Mouse (Mus musculus): ENCODE results near the gene Tex38.

Gene Tex38

GRCm38 (mm10) chr4:115734867-115735266 is 46.0 kb downstream of the Tex38 start:
- no peak for TF ChIP-seq NANOG (IDR thresholded peaks at IDR 0.05; ENCODE audit: borderline replicate concordance, low read length)
- no peak for TF ChIP-seq CTCF (conservative IDR thresholded peaks at IDR 0.05; ENCODE audit: low read length)
- no peak for TF ChIP-seq POU5F1 (IDR thresholded peaks at IDR 0.05; ENCODE audit: borderline replicate concordance, low read length)
- H3K4me1 ChIP-seq (replicated peaks; ENCODE audit: low read depth, low read length) = peaks cover 34% of the 10 kb centered on the region
- no peak overlapping the region for H3K4me3 ChIP-seq (replicated peaks; ENCODE audit: low read length)
- H3K36me3 ChIP-seq (ENCODE audit: insufficient read depth, low read length) = peaks cover under 1% of the 10 kb centered on the region
- H3K9me3 ChIP-seq (ENCODE audit: low read length) = no peaks in the 10 kb centered on the region
- H3K27me3 ChIP-seq (ENCODE audit: insufficient read depth, low read length) = peaks cover 18% of the 10 kb centered on the region

- TF ChIP-seq POU5F1 (IDR thresholded peaks at IDR 0.05; ENCODE audit: borderline replicate concordance, low read length) (no peak), NANOG (IDR thresholded peaks at IDR 0.05; ENCODE audit: borderline replicate concordance, low read length) (no peak), CTCF (conservative IDR thresholded peaks at IDR 0.05; ENCODE audit: low read length) (no peak)
- Histone ChIP-seq H3K9me3 (ENCODE audit: low read length) (no peaks in the 10 kb centered on the region), H3K4me3 (replicated peaks; ENCODE audit: low read length) (no peak overlapping the region), H3K36me3 (ENCODE audit: insufficient read depth, low read length) (no peaks in the 10 kb centered on the region), H3K4me1 (replicated peaks; ENCODE audit: low read depth, low read length) (peaks cover 27% of the 10 kb centered on the region), H3K27me3 (ENCODE audit: insufficient read depth, low read length) (peaks cover 18% of the 10 kb centered on the region)
These were observed 47.1 kb downstream of the Tex38 start for GRCm38 (mm10) chr4:115733746-115734145.

DNA sequence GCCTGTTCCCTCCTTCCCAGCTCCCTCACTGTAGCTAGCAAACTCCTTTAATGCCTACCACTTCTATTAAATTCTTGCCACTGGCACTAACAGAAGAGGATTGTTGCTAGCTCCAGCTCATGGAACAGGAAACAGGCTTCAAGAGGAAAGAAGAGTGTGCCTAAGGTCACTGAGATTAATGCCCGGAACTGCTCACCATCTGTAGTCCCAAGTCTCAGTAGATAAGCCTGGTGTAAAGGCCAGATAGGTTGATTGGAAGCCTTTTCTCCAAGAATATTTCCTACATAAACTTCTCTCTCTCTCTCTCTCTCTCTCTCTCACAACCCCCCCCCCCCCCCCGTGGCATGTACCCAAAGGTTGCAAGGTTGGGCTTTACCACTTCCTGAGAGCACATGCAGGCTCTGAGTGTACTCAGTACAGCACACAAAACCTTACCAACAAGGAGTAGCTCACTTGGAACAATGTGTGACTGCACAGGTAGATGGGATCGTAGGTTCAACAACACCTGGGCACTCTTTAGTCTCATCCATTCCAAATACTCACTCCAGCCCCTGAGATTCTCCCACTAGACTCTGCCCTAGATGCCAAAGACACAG is 48.5 kb downstream of the Tex38 start:
- TF ChIP-seq NANOG (IDR thresholded peaks at IDR 0.05; ENCODE audit: borderline replicate concordance, low read length) (no peak), CTCF (conservative IDR thresholded peaks at IDR 0.05; ENCODE audit: low read length) (no peak), POU5F1 (IDR thresholded peaks at IDR 0.05; ENCODE audit: borderline replicate concordance, low read length) (no peak)
- Histone ChIP-seq H3K36me3 (ENCODE audit: insufficient read depth, low read length) (no peaks in the 10 kb centered on the region), H3K4me3 (replicated peaks; ENCODE audit: low read length) (no peak overlapping the region), H3K27me3 (ENCODE audit: insufficient read depth, low read length) (peaks cover 18% of the 10 kb centered on the region), H3K4me1 (replicated peaks; ENCODE audit: low read depth, low read length) (peaks cover 19% of the 10 kb centered on the region), H3K9me3 (ENCODE audit: low read length) (no peaks in the 10 kb centered on the region)

DNA sequence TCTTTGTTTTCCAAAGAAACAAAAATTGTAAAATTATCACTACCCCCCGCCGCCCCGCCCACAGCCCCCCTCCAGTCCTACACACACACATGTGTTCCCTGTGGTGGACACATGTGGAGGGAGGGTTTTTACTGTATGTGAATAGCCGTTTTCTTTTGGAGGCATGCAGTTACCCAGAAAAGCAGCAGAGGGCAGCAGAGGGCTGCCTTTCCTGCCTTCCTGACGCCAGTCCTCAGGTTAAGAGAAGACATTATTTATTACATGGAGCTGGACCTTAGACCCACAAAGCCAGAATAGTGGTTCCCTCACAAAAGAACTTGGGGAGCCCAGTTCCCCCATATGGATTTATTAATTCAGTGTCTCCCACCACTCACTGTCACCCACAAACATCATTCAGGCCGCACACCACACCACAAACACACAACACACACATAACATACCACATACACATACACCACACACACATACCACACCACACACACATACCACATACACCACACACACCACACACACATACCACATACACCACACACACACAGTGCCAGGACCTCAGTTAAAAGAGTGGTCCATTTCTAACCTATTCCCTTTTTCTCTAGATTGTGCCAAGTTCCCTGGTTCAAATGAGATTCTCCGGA is 49.1 kb downstream of the Tex38 start:
- TF ChIP-seq CTCF (conservative IDR thresholded peaks at IDR 0.05; ENCODE audit: low read length) (peak; percentile 85), NANOG (IDR thresholded peaks at IDR 0.05; ENCODE audit: borderline replicate concordance, low read length) (no peak)
- no peak overlapping the region for H3K4me3 ChIP-seq (replicated peaks; ENCODE audit: low read length)
- H3K36me3 ChIP-seq (ENCODE audit: insufficient read depth, low read length) = no peaks in the 10 kb centered on the region
- H3K4me1 ChIP-seq (replicated peaks; ENCODE audit: low read depth, low read length) = peaks cover 14% of the 10 kb centered on the region
- H3K27me3 ChIP-seq (ENCODE audit: insufficient read depth, low read length) = peaks cover 18% of the 10 kb centered on the region
- no peaks in the 10 kb centered on the region for H3K9me3 ChIP-seq (ENCODE audit: low read length)
